Mouse (Mus musculus): ENCODE measurements around the gene Exosc10.

The Exosc10 gene

GRCm38 (mm10) chr4:148604541-148605165 is 46.4 kb downstream of the Exosc10 start:
- no peak for DNase-seq (ENCODE audit: extremely low read depth, low read depth, low spot score)

DNA sequence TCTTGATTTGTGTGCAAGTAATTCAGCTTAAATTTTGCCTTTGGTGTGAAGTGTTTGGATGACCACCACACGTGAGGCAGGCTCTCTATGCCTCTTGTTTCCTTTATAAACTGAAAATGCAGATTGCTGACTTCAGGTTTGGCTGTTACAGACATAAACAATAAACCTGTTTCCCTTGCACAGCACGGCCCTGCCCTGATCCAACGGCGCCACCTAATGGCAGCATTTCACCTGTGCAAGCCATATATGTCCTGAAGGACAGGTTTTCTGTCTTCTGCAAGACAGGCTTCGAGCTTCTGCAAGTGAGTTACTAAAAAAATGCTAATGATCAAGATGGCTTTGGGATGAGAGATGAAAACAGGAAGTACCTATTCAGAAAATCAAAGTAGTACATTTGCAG is 49.5 kb downstream of the Exosc10 start:
- no peak for DNase-seq (ENCODE audit: extremely low read depth, low read depth, low spot score)

DNA sequence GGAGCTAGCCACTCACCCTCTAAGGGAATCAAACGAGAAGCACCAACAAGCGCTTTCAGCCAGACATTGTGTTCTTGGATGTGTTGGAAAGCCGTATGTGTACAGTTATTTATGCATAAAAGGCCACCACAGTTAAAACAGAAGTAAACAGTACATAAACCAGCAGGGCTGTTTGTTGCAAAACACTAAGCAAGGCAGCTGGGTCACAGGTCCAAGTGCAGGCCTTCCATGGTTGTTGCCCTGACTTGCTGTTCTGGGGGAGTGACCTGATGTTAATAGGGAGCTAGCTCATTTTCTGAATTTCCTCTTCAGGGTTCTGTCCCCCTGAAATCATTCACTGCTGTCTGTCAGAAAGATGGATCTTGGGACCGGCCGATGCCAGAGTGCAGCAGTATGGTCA is 51.6 kb downstream of the Exosc10 start:
- DNase-seq (ENCODE audit: extremely low read depth, low read depth, low spot score) = no peak

GRCm38 (mm10) chr4:148610631-148611364 is 52.6 kb downstream of the Exosc10 start:
- no peak for DNase-seq (ENCODE audit: extremely low read depth, low read depth, low spot score)

DNA sequence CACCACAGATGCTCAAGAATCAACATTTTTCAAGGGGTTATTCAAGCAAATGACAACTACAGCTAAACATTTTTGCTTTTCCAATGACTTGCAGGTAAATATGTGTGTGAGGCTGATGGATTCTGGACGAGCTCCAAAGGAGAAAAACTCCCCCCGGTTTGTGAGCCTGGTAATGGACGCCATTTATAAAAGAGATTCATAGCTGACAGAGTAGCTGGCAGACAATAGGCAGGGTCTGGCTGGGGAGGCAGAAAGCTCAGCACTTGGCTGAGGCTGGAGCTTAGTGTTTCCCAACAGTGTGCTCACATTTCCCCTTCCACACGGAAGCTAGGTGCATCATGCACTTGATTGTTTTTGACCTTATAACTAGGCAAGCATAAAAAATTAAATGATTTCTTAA is 54.3 kb downstream of the Exosc10 start:
- DNase-seq (ENCODE audit: extremely low read depth, low read depth, low spot score) = no peak

DNA sequence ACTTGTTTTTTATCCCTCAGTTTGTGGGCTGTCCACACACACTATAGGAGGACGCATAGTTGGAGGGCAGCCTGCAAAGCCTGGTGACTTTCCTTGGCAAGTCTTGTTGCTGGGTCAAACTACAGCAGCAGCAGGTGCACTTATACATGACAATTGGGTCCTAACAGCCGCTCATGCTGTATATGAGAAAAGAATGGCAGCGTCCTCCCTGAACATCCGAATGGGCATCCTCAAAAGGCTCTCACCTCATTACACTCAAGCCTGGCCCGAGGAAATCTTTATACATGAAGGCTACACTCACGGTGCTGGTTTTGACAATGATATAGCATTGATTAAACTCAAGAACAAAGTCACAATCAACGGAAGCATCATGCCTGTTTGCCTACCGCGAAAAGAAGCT is 55.5 kb downstream of the Exosc10 start:
- DNase-seq (ENCODE audit: extremely low read depth, low read depth, low spot score) = no peak

DNA sequence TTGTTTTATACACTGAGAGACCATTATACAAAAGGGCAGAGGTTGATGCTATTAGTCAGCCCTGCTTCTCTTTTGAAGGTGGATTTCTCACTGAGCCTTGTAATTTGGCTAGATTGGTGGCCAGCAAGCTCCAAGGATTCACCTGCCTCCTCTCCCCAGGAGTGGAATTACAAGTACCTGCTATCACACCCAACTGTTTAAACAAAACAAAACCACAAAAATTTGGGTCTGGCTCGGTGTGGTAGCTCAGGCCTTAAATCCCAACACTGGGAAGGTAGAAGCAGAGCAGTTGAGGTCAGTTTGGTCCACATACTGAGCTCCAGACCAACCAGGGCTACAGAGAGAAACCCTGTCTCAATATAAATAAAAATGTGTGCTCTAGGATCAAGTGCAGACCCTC is 61.6 kb downstream of the Exosc10 start:
- DNase-seq (ENCODE audit: extremely low read depth, low read depth, low spot score) = no peak

DNA sequence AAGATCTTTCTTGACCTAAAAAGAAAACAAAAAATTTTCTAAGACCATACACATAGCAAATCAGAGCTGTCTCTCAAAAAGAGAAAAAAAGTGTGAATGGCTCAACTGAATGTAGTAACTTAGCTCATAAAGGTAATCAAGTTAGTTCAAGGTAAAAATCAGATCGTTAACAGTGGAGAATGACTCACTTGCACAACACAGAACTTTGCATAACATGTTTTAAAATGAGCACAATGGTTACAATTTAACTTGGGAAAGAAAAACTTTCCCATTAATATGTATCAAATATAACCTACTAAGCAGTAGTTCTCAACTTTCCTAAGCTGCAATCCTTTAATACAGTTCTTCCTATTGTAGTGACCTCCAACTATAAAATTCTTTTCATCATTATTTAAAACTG is 62.5 kb downstream of the Exosc10 start:
- no peak for DNase-seq (ENCODE audit: extremely low read depth, low read depth, low spot score)

DNA sequence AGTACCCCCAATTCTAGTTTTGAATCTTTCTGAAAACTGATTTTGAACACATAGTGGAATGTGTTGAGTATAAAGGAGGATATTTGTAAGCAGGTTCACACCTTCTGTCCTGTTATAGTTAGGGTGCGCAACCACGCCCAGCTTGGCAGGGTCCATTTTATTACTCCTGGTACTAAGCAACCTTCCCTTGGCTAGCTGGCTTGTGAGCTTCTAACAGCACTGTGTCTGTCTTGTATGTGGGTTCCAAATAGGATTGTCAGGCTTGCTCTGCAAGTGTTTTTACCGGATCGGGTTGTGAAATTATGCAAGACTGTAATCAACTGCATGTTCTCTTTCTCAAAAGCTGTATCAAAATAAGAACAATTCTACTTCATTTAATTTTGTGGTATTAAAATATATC is 64.3 kb downstream of the Exosc10 start:
- DNase-seq (ENCODE audit: extremely low read depth, low read depth, low spot score) = no peak

DNA sequence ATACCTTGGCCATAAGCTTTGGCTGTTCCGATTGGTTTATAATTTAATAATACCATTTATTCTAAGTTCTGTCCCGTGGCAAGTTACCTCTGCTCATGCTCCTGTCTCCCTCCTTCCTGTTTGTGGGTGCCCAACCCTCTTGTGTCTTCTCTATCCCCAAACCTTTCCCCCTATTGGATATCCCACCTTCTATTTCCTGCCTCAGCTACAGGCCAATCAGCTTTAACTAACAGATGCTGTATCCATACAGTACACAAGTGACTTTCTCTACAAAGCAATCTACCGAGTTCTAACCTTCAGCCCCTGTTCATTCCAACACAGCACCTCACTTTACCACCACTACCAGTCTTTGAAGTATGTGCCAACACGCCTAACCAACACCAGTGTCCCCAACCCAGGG is 65.4 kb downstream of the Exosc10 start:
- DNase-seq (ENCODE audit: extremely low read depth, low read depth, low spot score) = no peak

DNA sequence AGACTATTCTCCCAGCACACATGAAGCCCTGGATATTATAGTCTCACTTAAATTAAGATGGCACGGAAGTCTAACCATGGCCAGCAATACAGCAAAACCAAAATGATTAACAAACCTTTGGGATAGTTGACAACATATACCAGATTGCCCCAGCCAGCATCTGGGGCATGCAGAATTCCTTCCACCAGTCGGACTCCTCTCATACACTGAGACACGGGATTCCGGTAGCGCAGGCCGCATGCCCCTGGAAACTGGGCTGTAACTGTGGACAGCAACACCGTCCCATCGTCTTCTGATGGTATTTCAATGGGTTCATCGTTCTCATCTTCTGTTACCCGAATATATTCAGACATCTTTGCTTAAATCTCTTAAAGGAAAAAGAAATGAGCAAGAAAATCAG is 66.8 kb downstream of the Exosc10 start:
- no peak for DNase-seq (ENCODE audit: extremely low read depth, low read depth, low spot score)

GRCm38 (mm10) chr4:148625756-148626622 is 67.8 kb downstream of the Exosc10 start:
- DNase-seq (ENCODE audit: extremely low read depth, low read depth, low spot score) = no peak

DNA sequence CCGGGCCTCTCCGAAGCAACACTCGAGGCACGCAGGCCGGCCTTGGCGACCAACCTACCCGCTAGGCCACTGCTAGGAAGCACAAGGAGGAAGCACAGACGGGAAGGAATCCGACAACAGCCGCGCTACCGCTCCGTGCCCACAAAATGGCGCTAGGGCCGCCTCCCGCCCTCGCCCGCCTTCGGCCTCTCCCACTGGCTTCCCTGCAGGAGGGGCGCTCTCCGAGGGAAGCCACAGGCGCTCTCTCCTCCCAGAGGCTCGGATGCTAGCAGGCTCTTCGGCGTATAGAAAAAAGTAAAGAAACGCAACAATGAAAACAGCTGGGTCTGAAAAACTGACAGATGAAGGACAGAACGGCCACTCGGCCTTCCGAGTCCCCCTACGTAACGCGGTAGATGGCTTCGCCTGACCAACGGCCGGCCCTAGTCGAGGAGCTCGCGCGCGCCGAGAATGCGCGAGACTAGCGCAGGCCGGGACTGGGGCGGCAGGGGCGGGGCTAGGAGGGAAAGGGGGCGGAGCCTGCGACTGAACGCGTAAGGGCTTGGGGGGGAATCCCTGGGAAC is 68.5 kb downstream of the Exosc10 start, which contains the start of gene Tardbp:
Tardbp (minus strand) TSS at position 397 of the 563 bp plus-strand sequence.
- no peak for DNase-seq (ENCODE audit: extremely low read depth, low read depth, low spot score)

- no peak for DNase-seq (ENCODE audit: extremely low read depth, low read depth, low spot score)
These were observed 69.0 kb downstream of the Exosc10 start for GRCm38 (mm10) chr4:148627246-148627645.

Data from fat pad, adult 2 months (tissue).